Mouse (Mus musculus): ENCODE results near the gene Plcl1. TPM values are rescaled to one million over a fixed set of nuclear protein-coding genes. Genes with fewer than 3 reads are reported as not detected.

Gene Plcl1
- total RNA-seq, 2 experiments from 2014 or later: 14.3 to 14.7 TPM

GRCm38 (mm10) chr1:55696206-55696605 lies 290.5 kb downstream of the Plcl1 start:
- intact Hi-C loops (cut with DNase I): no loop called here
- DNase-seq: no peak

DNA sequence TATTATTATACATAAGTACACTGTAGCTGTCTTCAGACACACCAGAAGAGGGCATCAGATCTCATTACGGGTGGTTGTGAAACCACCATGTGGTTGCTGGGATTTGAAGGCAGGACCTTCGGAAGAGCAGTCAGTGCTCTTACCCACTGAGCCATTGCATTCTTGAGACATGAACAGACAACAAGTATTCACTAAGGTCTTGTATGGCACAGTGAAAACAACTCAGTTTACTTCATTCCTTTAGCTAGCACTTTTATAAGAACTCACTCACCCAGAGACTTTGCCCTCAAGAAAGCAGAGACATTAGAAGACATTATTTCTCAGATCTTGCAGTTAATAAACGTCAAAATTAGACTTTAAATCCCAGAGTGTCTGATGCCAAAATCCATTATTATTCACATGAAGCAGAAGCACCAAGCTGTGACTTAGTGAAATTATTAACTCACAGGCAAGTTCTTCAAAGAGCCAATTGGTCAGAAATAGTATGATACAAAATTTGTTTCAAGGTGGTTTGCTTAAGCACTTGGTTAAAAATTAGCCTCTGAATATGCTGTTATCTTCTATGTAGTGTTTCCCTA lies 293.8 kb downstream of the Plcl1 start:
- no peak for DNase-seq
- intact Hi-C loops (cut with DNase I): no loop called here

DNA sequence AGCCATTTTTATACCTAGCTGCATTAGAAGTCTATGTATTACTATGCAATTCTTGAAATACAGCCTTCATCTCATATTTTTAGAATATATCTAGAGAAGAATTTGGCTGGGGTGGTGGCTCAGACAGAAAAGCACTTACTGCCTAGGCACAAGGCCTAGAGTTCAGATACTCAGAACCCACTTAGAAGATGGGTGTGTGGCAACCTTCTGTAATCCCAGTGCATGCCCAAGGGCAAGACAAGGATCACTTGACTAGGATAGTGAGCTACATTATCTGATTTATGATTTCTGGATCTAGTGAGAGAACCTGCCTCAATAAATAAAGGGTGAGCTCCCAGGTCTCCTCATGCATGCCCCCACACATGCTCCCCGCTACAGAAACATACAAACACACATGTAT lies 294.3 kb downstream of the Plcl1 start:
- intact Hi-C loops (cut with DNase I): no loop called here
- DNase-seq: no peak

DNA sequence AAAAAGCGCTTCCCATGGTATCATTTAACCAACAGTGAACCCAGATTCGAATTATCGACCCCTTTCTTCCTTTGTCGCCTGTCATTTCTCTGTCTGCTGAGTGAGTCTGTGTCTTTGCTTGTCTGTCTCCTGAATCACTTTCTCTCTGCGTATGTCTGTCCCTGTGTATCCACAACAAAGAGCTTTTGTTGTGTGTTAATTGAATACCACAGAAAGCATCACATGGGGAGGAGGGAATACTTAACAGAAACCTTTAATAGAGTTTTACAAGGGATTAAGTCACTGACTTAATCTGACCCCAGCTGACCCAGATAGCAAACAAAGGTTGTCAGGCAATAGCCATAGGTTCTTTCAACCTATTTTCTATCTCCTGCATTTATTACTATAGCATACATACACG lies 295.0 kb downstream of the Plcl1 start:
- intact Hi-C loops (cut with DNase I): no loop called here
- no peak for DNase-seq

DNA sequence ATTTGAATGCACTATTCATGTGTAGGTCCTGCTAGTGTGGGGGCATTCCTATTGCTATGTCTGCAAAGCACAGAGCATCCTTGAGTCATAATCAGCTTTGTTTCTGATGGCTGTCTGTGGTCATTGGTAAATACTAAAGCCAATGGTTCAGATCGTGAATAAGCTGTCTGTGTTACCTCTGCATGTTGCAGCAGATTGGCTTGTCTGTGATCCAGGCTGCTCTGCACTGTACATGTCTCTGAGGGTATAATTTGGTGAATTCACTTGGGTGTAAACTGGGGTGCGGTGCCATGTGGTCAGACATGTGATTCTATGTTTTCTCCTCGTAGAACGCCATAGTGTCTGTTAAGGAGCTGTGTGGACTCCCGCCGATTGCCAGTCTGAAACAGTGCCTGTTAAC lies 295.9 kb downstream of the Plcl1 start:
- peak; percentile 39 for DNase-seq
- intact Hi-C loops (cut with DNase I): no loop called here

DNA sequence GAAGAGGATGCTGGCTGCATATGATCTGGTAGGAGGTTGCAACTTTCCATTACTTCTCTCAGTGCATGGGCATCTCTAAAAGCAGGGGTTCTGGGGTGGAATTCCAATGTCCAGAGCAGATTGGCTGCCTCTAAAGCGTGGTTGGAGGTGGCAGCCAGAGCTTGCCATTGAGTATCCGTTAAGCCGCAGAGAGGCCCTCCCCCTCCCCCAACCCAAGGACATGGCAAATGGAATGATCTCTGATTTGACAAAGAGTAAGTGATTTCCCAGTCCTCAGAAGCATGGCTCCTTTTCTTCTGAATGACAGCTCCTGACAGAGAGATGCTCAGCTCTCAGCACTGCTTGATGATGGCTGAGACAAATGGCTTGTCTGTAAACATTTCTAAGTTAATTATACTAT lies 296.4 kb downstream of the Plcl1 start:
- peak; percentile 24 for DNase-seq
- intact Hi-C loops (cut with DNase I): no loop called here

- DNase-seq: no peak
- intact Hi-C loops (cut with DNase I): no loop called here
Observed at GRCm38 (mm10) chr1:55704707-55705106, 299.0 kb downstream of the Plcl1 start.

- intact Hi-C loops (cut with DNase I): no loop called here
- DNase-seq: no peak
Observed at GRCm38 (mm10) chr1:55705173-55705572, 299.5 kb downstream of the Plcl1 start.

- intact Hi-C loops (cut with DNase I): no loop called here
- no peak for DNase-seq
Observed at GRCm38 (mm10) chr1:55705756-55706155, 300.0 kb downstream of the Plcl1 start.

GRCm38 (mm10) chr1:55706933-55707332 lies 301.2 kb downstream of the Plcl1 start:
- intact Hi-C loops (cut with DNase I): no loop called here
- DNase-seq: no peak

GRCm38 (mm10) chr1:55717283-55717803 lies 311.6 kb downstream of the Plcl1 start:
- intact Hi-C loops (cut with DNase I): no loop called here
- DNase-seq: no peak

DNA sequence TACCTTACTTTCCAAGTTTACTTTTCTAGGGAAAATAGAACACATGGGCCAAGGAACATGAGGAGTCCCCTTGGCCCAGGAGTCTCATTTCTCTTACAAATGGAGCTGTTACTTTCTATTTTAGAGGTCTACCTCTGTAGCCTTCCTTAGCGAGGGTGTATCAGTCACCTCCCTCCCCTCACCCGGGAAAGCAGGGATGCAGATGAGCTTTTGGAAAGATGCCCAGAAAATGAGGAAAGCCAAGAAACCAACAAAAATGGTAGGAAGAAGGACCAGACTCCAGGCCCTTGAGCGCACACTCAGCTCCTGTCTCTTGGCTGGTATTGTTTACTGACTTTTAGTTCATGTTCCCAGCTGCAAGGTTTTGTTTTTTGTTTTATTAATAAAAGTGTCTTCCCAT lies 319.7 kb downstream of the Plcl1 start:
- DNase-seq: no peak
- intact Hi-C loops (cut with DNase I): no loop called here

DNA sequence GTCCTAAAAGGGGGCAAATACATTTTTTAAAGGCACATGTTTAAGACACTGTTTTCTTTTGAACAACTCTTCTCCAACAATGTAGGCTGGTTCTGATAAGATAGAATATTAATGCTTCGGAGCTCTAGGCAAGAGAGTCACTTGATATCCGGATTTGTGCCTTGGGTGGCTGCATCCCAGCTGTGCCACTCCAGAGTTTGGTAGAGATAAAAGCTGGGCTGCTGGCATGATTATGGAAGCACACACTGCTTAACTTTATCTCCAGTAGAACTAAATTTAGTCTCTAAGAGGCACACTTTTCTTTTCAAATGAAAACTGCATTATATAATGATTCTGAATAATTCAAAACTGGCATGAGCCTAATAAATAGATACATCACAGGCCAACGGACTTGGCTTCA lies 323.6 kb downstream of the Plcl1 start:
- intact Hi-C loops (cut with DNase I): no loop called here
- DNase-seq: no peak

- no peak for DNase-seq
- intact Hi-C loops (cut with DNase I): no loop called here
Observed at GRCm38 (mm10) chr1:55732951-55733350, 327.2 kb downstream of the Plcl1 start.

DNA sequence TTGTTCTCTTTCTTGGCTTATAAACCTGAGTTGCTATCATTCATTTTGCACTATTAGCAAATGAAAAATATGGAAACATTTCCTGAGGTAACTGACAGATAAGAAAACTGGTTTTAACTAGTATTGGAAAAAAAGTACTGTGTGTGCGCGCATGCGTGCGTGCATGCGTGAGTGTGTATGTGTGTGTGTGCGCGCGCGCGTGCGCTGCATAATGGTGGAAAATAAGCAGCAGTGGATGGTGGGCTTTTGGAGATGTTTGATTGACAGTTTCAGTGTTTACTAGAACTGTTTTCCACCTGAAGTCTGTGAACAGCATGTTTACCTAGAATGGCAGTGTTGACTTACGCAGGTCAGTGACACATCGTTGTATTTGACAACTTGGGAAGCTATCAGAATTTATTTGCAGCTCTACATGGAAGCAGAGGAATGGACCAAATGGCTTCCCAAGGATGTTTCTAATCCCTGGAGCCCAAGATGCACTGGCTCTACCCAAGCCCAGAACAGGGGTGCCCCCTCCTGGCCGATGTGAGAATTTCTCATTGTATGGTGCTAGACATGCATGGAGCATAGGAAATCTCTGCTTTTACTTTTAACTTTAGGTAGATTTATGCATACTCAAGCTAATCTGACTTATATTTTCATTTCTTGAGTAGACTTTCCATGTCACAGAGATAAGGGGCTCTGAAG lies 330.5 kb downstream of the Plcl1 start:
- DNase-seq: peak; percentile 89
- intact Hi-C loops (cut with DNase I): no loop called here

GRCm38 (mm10) chr1:55736762-55737288 lies 331.1 kb downstream of the Plcl1 start:
- intact Hi-C loops (cut with DNase I): no loop called here
- DNase-seq: no peak

DNA sequence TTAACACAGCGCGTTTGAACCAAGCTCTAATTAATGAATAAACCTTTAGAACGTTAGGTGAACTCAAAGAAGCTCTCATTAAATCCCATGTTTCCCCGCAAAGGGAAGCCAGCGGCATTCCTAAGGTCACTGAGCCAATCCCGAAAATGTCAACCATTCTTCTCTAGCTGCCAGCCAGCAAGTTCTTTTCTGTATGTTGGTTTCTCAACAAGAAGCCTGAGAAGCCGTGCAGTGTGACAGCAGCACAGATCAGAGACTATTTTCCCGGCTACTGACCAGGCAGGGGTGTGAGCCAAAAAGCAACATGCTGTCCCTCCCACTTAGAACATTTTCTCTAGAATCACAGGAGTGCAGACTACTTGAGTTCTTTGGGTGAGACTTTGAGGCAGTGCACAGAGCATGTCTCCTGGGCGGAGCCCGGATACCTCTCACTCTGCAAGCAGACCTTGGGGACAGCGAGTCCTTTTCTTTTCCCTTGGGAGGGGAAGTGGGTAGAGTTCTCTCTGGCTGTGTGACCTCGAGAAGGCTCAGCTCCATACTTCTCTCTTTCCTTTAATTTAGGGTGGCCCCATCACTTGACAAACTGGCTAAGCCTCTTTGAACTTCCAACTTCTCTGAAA lies 333.1 kb downstream of the Plcl1 start:
- intact Hi-C loops (cut with DNase I): loop anchor here (2.0 kb wide), 1 partner anchor 334 kb away; the partner anchor contains the start of gene Plcl1
- no peak for DNase-seq

- intact Hi-C loops (cut with DNase I): no loop called here
Observed at GRCm38 (mm10) chr1:55741885-55742284, 336.2 kb downstream of the Plcl1 start.

DNA sequence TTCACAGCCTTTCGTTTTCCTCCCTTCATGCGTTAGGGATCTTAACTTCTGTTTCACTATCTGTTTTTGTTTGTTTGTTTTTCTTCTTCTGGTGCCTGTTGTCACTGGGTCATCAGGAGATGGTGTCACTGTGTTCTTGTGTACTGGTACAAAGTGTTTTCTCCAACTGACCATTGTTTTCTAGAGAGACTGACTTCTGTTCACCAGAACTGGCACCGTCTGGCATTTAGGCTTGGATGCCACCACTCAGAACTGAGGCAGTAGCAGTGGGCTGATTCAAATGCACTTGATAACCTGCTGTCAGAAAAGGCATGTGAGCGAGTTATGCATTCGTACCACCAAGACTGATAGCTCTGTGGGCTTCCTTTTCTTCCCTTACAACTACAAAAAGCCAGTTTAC lies 342.8 kb downstream of the Plcl1 start:
- DNase-seq: no peak
- intact Hi-C loops (cut with DNase I): no loop called here

More at GRCm38 (mm10) chr1:55741885-55742284, 336.2 kb downstream of the Plcl1 start:
- peak; percentile 87 for DNase-seq

GRCm38 (mm10) chr1:55749770-55750169 lies 344.0 kb downstream of the Plcl1 start:
- intact Hi-C loops (cut with DNase I): no loop called here
- DNase-seq: no peak

DNA sequence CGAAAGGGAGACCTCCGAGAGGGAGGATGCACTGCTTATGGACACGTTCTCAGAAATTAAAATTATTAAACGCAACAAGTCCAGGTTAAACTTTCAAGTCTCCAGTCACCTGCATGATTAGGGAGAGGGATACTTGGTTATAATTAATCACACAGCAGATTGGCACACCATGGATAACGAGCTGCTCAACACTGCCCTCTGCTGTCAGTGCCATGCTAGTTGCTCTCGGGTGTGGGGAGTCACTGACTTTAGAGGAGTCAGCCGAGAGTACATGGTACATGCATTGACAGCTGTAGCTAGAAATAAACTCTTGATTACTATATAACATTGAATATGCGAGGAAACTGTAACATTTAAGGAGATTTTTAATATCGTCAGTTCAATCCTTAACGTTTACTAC lies 350.0 kb downstream of the Plcl1 start:
- intact Hi-C loops (cut with DNase I): no loop called here
- DNase-seq: peak; percentile 76

- intact Hi-C loops (cut with DNase I): loop anchor here (10.0 kb wide), 1 partner anchor 53 kb away; no protein-coding TSS in a partner anchor
- DNase-seq: no peak
Observed at GRCm38 (mm10) chr1:55762284-55762683, 356.6 kb downstream of the Plcl1 start.

Measured in left cerebral cortex, postnatal 4 days (tissue).